Comparison of ENCODE assay signal across 14 mouse cellular contexts in the genomic region with DNA sequence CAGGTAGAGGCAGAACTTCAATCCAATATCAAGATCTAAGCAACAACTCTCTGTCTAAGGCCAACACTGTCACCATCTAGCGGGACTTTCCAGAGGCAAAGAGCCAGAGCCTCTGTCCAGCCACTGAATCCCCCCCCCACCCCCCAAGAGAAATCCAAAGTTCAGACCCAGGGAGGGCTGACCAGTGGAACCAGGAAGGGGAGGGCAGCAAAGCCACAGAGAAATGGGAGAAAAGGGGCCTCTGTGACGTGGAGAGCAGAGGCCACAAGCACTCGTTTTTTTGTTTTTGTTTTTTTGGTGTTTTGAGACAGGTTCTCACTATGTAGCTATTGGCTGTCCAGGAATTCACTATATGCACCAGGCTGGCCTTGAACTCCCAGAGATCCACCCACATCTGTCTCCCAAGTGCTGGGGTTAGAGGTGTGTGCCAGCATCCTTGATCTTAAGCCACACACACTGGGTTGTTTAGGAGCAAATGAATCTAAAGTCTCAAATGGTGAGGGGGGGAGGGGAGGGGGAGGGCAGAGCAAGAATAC. TPM values are rescaled to one million over a fixed set of nuclear protein-coding genes. Genes with fewer than 3 reads are reported as not detected.
DNase-seq lines count a peak whose midpoint lies in the region; ATAC-seq and TF ChIP-seq lines count a peak whose summit lies in the region.
"Had no signal": no experiment of that assay in that cellular context is flagged by ENCODE, and none has a peak within 500 bp of the region (broad histone marks: within the 10 kb centered on the region; RNA-seq: fewer than 3 reads in every experiment).

No protein-coding gene starts in this region.

- 84% methylated on average over 3 of the region's 3 CpGs for WGBS in hindbrain, embryonic 10.5 days
- 71% methylated on average over 3 of the region's 3 CpGs for WGBS in hindbrain, embryonic 14.5 days
- 74% methylated on average over 3 of the region's 3 CpGs for WGBS in liver, embryonic 11.5 days

- TF ChIP-seq EP300 in ES-Bruce4 (IDR thresholded peaks at IDR 0.05; ENCODE audit: insufficient read depth, low read depth, low read length), result no peak

- no peaks in the 10 kb centered on the region for H3K9me3 ChIP-seq in hindbrain, embryonic 10.5 days
- no peaks in the 10 kb centered on the region for H3K9me3 ChIP-seq in hindbrain, embryonic 14.5 days (ENCODE audit: control insufficient read depth, low read length)
- H3K9me3 ChIP-seq in ES-Bruce4 (replicated peaks; ENCODE audit: control insufficient read depth, insufficient read depth, low read length, poor library complexity, severe bottlenecking), result no peaks in the 10 kb centered on the region
- no peaks in the 10 kb centered on the region for H3K9me3 ChIP-seq in liver, embryonic 11.5 days (ENCODE audit: control insufficient read depth, low read length)
- H3K9me3 ChIP-seq: G1E; midbrain, embryonic 12.5 days; neural tube, embryonic 13.5 days had no signal

- no peak for TF ChIP-seq CTCF in ES-Bruce4 (IDR thresholded peaks at IDR 0.05; ENCODE audit: low read depth, low read length)

- peak overlapping the region; percentile 16; the same call in 1 of the 2 replicates for H3K4me3 ChIP-seq in hindbrain, embryonic 10.5 days
- H3K4me3 ChIP-seq in hindbrain, embryonic 14.5 days (replicated peaks; ENCODE audit: low read length), result no peak overlapping the region
- no peak overlapping the region for H3K4me3 ChIP-seq in ES-Bruce4 (ENCODE audit: low read depth, low read length)
- no peak overlapping the region for H3K4me3 ChIP-seq in liver, embryonic 11.5 days (ENCODE audit: low read depth, low read length)
- H3K4me3 ChIP-seq: midbrain, embryonic 12.5 days; neural tube, embryonic 13.5 days had no signal

- ATAC-seq in hindbrain, embryonic 14.5 days (ENCODE audit: low FRiP score), result no peak
- no peak for ATAC-seq in liver, embryonic 11.5 days (replicated peaks; ENCODE audit: low FRiP score)
- ATAC-seq in CD4-positive, CD25-positive, alpha-beta regulatory T cell, adult 4 months, result no peak
- ATAC-seq: activated CD4-positive, CD25-positive, alpha-beta regulatory T cell, adult 4 months had no signal

- intact Hi-C loops in left cerebral cortex, postnatal 14 days (cut with DNase I), result loop anchor here (2.0 to 5.0 kb wide), 3 partner anchors 21 to 113 kb away; partner anchors contain the start of genes Atxn7l3 and Grn

- no peak for TF ChIP-seq POLR2A in ES-Bruce4 (IDR thresholded peaks at IDR 0.05; ENCODE audit: insufficient read depth, low read length)

- H3K27ac ChIP-seq in hindbrain, embryonic 10.5 days, result no peak overlapping the region
- no peak overlapping the region for H3K27ac ChIP-seq in hindbrain, embryonic 14.5 days
- H3K27ac ChIP-seq in ES-Bruce4 (ENCODE audit: insufficient read depth, low read length), result peak overlapping the region; percentile 40; the same call in 1 of the 2 replicates
- peak overlapping the region; percentile 98 for H3K27ac ChIP-seq in liver, embryonic 11.5 days (ENCODE audit: low read depth, low read length)
- H3K27ac ChIP-seq: midbrain, embryonic 12.5 days had no signal

- H3K4me2 ChIP-seq in hindbrain, embryonic 14.5 days (replicated peaks), result no peak overlapping the region
- 0 out of 2 replicates have a peak overlapping the region, but pooled peaks have one; percentile 94 for H3K4me2 ChIP-seq in liver, embryonic 11.5 days

- peaks cover 6% of the 10 kb centered on the region for H3K36me3 ChIP-seq in hindbrain, embryonic 10.5 days
- H3K36me3 ChIP-seq in hindbrain, embryonic 14.5 days (replicated peaks; ENCODE audit: control insufficient read depth, insufficient read depth), result 0 out of 2 replicates have a peak, but pooled peaks cover 2% of the 10 kb centered on the region
- H3K36me3 ChIP-seq in ES-Bruce4 (ENCODE audit: control insufficient read depth, insufficient read depth, low read length, poor library complexity, severe bottlenecking), result peaks cover 12% of the 10 kb centered on the region
- peaks cover under 1% of the 10 kb centered on the region; the same call in 1 of the 2 replicates for H3K36me3 ChIP-seq in liver, embryonic 11.5 days (ENCODE audit: control insufficient read depth, insufficient read depth, low read length)
- H3K36me3 ChIP-seq: midbrain, embryonic 12.5 days had no signal

- H3K9ac ChIP-seq in hindbrain, embryonic 14.5 days, result no peak overlapping the region
- peak overlapping the region; percentile 47 for H3K9ac ChIP-seq in ES-Bruce4 (ENCODE audit: low read depth, poor library complexity, severe bottlenecking)
- H3K9ac ChIP-seq in liver, embryonic 11.5 days (ENCODE audit: low read depth, low read length), result peak overlapping the region; percentile 74; the same call in 1 of the 2 replicates
- H3K9ac ChIP-seq: midbrain, embryonic 12.5 days; neural tube, embryonic 13.5 days had no signal

- peak; percentile 31 for DNase-seq in adrenal gland, postnatal 10 days
- no peak for DNase-seq in adrenal gland, postnatal 25 days
- no peak for DNase-seq in hindbrain, embryonic 10.5 days (ENCODE audit: low spot score)
- no peak for DNase-seq in hindbrain, embryonic 14.5 days (ENCODE audit: low spot score)
- peak; percentile 31 for DNase-seq in liver, embryonic 11.5 days (ENCODE audit: low spot score)
- no peak for DNase-seq in left cerebral cortex, postnatal 14 days (ENCODE audit: low spot score in 2 of 2)
- DNase-seq: layer of hippocampus, adult 9-11 months; right cerebral cortex, adult 18-20 months had no signal

- no peaks in the 10 kb centered on the region for H3K27me3 ChIP-seq in hindbrain, embryonic 10.5 days (ENCODE audit: insufficient read depth, poor library complexity, severe bottlenecking)
- no peaks in the 10 kb centered on the region for H3K27me3 ChIP-seq in hindbrain, embryonic 14.5 days (ENCODE audit: control insufficient read depth, insufficient read depth, low read length)
- no peaks in the 10 kb centered on the region for H3K27me3 ChIP-seq in ES-Bruce4 (ENCODE audit: control insufficient read depth, insufficient read depth, low read length, poor library complexity, severe bottlenecking)
- H3K27me3 ChIP-seq in liver, embryonic 11.5 days (replicated peaks; ENCODE audit: control insufficient read depth, insufficient read depth, low read length), result no peaks in the 10 kb centered on the region
- H3K27me3 ChIP-seq: midbrain, embryonic 12.5 days; neural tube, embryonic 13.5 days had no signal

- H3K4me1 ChIP-seq in hindbrain, embryonic 10.5 days (replicated peaks), result peaks cover 48% of the 10 kb centered on the region
- H3K4me1 ChIP-seq in hindbrain, embryonic 14.5 days (replicated peaks; ENCODE audit: control insufficient read depth, insufficient read depth, low read length), result peaks cover 25% of the 10 kb centered on the region
- peaks cover 3% of the 10 kb centered on the region for H3K4me1 ChIP-seq in ES-Bruce4 (ENCODE audit: control insufficient read depth, insufficient read depth, low read length)
- H3K4me1 ChIP-seq in liver, embryonic 11.5 days (replicated peaks; ENCODE audit: control insufficient read depth, insufficient read depth, low read length), result peaks cover 22% of the 10 kb centered on the region

RNA-seq across cellular contexts. Expression of gene Slc25a39, which starts 2.1 kb away (rescaled TPM):
- total RNA-seq in adrenal gland, postnatal 10 days (2021), result 100 to 1,000 TPM; 327 to 377 TPM
- 439 and 629 TPM in 2 replicates for total RNA-seq in adrenal gland, postnatal 25 days (2021)
- polyA plus RNA-seq in hindbrain, embryonic 10.5 days (2016; fragmentation: Nextera tagmentation; extraction: Ambion mirVana), result 236 TPM in 2 replicates
- 154 and 157 TPM in 2 replicates for polyA plus RNA-seq in hindbrain, embryonic 14.5 days (2014; fragmentation: Nextera tagmentation; extraction: Ambion mirVana)
- polyA plus RNA-seq in ES-Bruce4 (2011; ENCODE audit: insufficient read depth, insufficient read length, low read depth, missing spikeins), result 284 and 342 TPM in 2 replicates
- polyA plus RNA-seq in liver, embryonic 11.5 days (2014; fragmentation: Nextera tagmentation; extraction: Ambion mirVana), result 282 and 283 TPM in 2 replicates
- total RNA-seq in left cerebral cortex, postnatal 14 days (2021), result 10 to 100 TPM; 71.0 to 71.3 TPM
- 10 to 100 TPM; 44.0 to 44.2 TPM for polyA plus RNA-seq in CD4-positive, CD25-positive, alpha-beta regulatory T cell, adult 4 months (2017; shearing (Covaris generic))

RNA-seq across cellular contexts. Expression of gene Rundc3a, which starts 16.7 kb away (rescaled TPM):
- 10 to 100 TPM; 21.2 to 34.3 TPM for total RNA-seq in adrenal gland, postnatal 10 days (2021)
- total RNA-seq in adrenal gland, postnatal 25 days (2021), result 24.4 and 39.7 TPM in 2 replicates
- polyA plus RNA-seq in hindbrain, embryonic 10.5 days (2016; fragmentation: Nextera tagmentation; extraction: Ambion mirVana), result 23.5 and 57.0 TPM in 2 replicates
- polyA plus RNA-seq in hindbrain, embryonic 14.5 days (2014; fragmentation: Nextera tagmentation; extraction: Ambion mirVana), result 106 TPM in 2 replicates
- 7.0 and 9.5 TPM in 2 replicates for polyA plus RNA-seq in ES-Bruce4 (2011; ENCODE audit: insufficient read depth, insufficient read length, low read depth, missing spikeins)
- 1.8 and 2.6 TPM in 2 replicates for polyA plus RNA-seq in liver, embryonic 11.5 days (2014; fragmentation: Nextera tagmentation; extraction: Ambion mirVana)
- 100 to 1,000 TPM; 399 to 416 TPM for total RNA-seq in left cerebral cortex, postnatal 14 days (2021)
- 1 to 10 TPM; 3.3 to 3.5 TPM for polyA plus RNA-seq in CD4-positive, CD25-positive, alpha-beta regulatory T cell, adult 4 months (2017; shearing (Covaris generic))
- polyA plus RNA-seq: G1E had no signal

RNA-seq across cellular contexts. Expression of gene Grn, which starts 20.3 kb away (rescaled TPM):
- 100 to 1,000 TPM; 161 to 189 TPM for total RNA-seq in adrenal gland, postnatal 10 days (2021)
- total RNA-seq in adrenal gland, postnatal 25 days (2021), result 198 and 230 TPM in 2 replicates
- 76.8 and 88.9 TPM in 2 replicates for polyA plus RNA-seq in hindbrain, embryonic 10.5 days (2016; fragmentation: Nextera tagmentation; extraction: Ambion mirVana)
- polyA plus RNA-seq in hindbrain, embryonic 14.5 days (2014; fragmentation: Nextera tagmentation; extraction: Ambion mirVana), result 52.4 and 63.6 TPM in 2 replicates
- polyA plus RNA-seq in ES-Bruce4 (2011; ENCODE audit: insufficient read depth, insufficient read length, low read depth, missing spikeins), result 68.4 and 88.3 TPM in 2 replicates
- 68.1 and 69.5 TPM in 2 replicates for polyA plus RNA-seq in liver, embryonic 11.5 days (2014; fragmentation: Nextera tagmentation; extraction: Ambion mirVana)
- total RNA-seq in left cerebral cortex, postnatal 14 days (2021), result 10 to 100 TPM; 74.3 to 78.5 TPM
- 10 to 100 TPM; 23.3 to 51.4 TPM for polyA plus RNA-seq in CD4-positive, CD25-positive, alpha-beta regulatory T cell, adult 4 months (2017; shearing (Covaris generic))

RNA-seq across cellular contexts. Expression of gene Fam171a2, which starts 37.6 kb away (rescaled TPM):
- total RNA-seq in adrenal gland, postnatal 10 days (2021), result 10 to 100 TPM; 12.3 to 15.3 TPM
- 4.3 and 8.7 TPM in 2 replicates for total RNA-seq in adrenal gland, postnatal 25 days (2021)
- polyA plus RNA-seq in hindbrain, embryonic 10.5 days (2016; fragmentation: Nextera tagmentation; extraction: Ambion mirVana), result 5.2 and 8.3 TPM in 2 replicates
- 30.9 and 40.4 TPM in 2 replicates for polyA plus RNA-seq in hindbrain, embryonic 14.5 days (2014; fragmentation: Nextera tagmentation; extraction: Ambion mirVana)
- 4.4 and 5.4 TPM in 2 replicates for polyA plus RNA-seq in ES-Bruce4 (2011; ENCODE audit: insufficient read depth, insufficient read length, low read depth, missing spikeins)
- 1.8 and 2.0 TPM in 2 replicates for polyA plus RNA-seq in liver, embryonic 11.5 days (2014; fragmentation: Nextera tagmentation; extraction: Ambion mirVana)
- total RNA-seq in left cerebral cortex, postnatal 14 days (2021), result 100 to 1,000 TPM in 1 of 2 experiments, 10 to 100 TPM in 1; 97.3 to 111 TPM
- not detected for polyA plus RNA-seq in CD4-positive, CD25-positive, alpha-beta regulatory T cell, adult 4 months (2017; shearing (Covaris generic))
- polyA plus RNA-seq: activated CD4-positive, CD25-positive, alpha-beta regulatory T cell, adult 4 months had no signal

RNA-seq across cellular contexts. Expression of gene Slc4a1, which starts 43.9 kb away (rescaled TPM):
- total RNA-seq in adrenal gland, postnatal 10 days (2021), result 10 to 100 TPM; 26.6 to 64.2 TPM
- total RNA-seq in adrenal gland, postnatal 25 days (2021), result 1.0 and 1.8 TPM in 2 replicates
- 35.8 and 38.0 TPM in 2 replicates for polyA plus RNA-seq in hindbrain, embryonic 10.5 days (2016; fragmentation: Nextera tagmentation; extraction: Ambion mirVana)
- polyA plus RNA-seq in hindbrain, embryonic 14.5 days (2014; fragmentation: Nextera tagmentation; extraction: Ambion mirVana), result 1.6 and 3.3 TPM in 2 replicates
- 0.48 and 0.53 TPM in 2 replicates for polyA plus RNA-seq in ES-Bruce4 (2011; ENCODE audit: insufficient read depth, insufficient read length, low read depth, missing spikeins)
- polyA plus RNA-seq in liver, embryonic 11.5 days (2014; fragmentation: Nextera tagmentation; extraction: Ambion mirVana), result 191 and 229 TPM in 2 replicates
- 1 to 10 TPM; 1.2 to 1.3 TPM for total RNA-seq in left cerebral cortex, postnatal 14 days (2021)
- not detected for polyA plus RNA-seq in CD4-positive, CD25-positive, alpha-beta regulatory T cell, adult 4 months (2017; shearing (Covaris generic))

Comparison
In these comparisons a context has a peak if more than half of its experiments do, and no peak if none do; other contexts are left out.
1. DNase-seq: peak in adrenal gland, postnatal 10 days (single experiment) and liver, embryonic 11.5 days (single experiment); none in adrenal gland, postnatal 25 days (single experiment), hindbrain, embryonic 10.5 days (single experiment), hindbrain, embryonic 14.5 days (single experiment) and left cerebral cortex, postnatal 14 days (0 of 2).
2. H3K27ac ChIP-seq: peak in ES-Bruce4 (single experiment) and liver, embryonic 11.5 days (single experiment); none in hindbrain, embryonic 10.5 days (single experiment) and hindbrain, embryonic 14.5 days (single experiment).